Mouse (Mus musculus): ENCODE results near the gene Dock9. TPM values are rescaled to one million over a fixed set of nuclear protein-coding genes. Genes with fewer than 3 reads are reported as not detected.

Gene Dock9
- polyA plus RNA-seq, 1 experiment from 2014 or later, result 17.9 TPM

DNA sequence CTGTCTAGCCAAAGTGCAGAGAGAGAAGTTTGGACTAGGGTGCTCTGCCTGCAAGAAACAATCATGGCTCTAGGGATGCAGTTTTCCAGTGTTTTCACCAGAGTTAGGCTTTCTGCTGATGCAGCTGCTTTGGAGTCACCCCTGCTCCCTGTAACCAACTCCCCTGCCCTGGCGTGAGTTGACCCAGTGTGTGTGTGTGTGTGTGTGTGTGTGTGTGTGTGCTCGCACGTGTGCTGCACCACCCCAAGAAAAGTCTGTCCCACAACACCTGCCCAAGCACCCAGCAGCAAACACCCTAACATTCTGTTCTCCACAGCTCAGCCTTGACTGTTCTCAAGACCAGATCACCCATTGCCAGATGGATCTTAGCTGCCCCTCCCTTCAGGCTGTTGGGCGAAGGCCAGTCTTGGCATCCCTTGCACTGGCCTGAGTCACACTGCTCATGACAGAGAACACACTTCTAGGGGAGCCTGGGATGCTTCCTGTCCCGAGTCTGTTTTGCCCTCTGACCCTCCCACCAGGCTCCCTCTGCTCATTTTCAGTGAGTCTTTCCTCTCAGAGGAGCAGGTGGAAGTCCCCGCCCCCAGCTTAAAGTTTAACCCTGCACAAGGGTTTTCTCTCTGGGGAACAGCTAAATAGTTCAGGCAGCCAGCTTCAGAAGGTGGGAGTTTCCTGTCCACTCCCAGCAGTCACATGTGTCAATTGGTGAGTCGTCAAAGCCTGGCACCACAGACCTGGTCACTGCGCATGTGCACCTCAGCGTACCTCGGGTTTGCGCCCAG, 26.9 kb upstream of the Dock9 start:
- Histone ChIP-seq H3K9ac (ENCODE audit: low read depth, low read length) (no peak overlapping the region), H3K4me2 (ENCODE audit: low read length) (no peak overlapping the region), H3K4me3 (ENCODE audit: low read depth, low read length) (no peak overlapping the region), H3K27ac (ENCODE audit: low read length) (no peak overlapping the region), H3K27me3 (ENCODE audit: control insufficient read depth, insufficient read depth, low read depth, low read length) (no peaks in the 10 kb centered on the region), H3K36me3 (ENCODE audit: control insufficient read depth, insufficient read depth, low read length) (no peaks in the 10 kb centered on the region), H3K9me3 (replicated peaks; ENCODE audit: control insufficient read depth, low read length, poor library complexity, severe bottlenecking) (peaks cover 7% of the 10 kb centered on the region), H3K4me1 (ENCODE audit: control insufficient read depth, insufficient read depth, low read length) (no peaks in the 10 kb centered on the region)
- no peak for ATAC-seq
- WGBS, result 72% methylated on average over 11 of the region's 11 CpGs

DNA sequence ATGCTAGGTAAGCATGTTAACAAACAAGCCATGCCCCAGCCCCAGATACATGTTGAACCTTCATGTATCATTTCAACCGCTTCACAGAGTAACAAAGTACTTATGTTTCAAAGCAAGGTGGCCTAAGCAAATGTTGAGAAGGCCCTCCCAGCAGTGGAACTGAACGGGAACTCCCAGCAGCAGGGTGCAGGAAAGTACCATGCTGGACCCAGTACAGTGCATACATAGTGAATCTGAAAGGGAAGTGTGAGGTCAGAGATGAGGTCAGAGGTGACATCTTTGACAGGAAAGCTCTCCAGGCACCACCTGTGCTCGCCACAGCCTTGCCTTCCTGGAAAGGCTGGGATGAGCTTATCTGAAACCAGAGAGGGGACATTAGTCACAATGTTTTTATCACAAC, 25.4 kb upstream of the Dock9 start:
- no peak overlapping the region for H3K4me2 ChIP-seq (ENCODE audit: low read length)
- H3K4me3 ChIP-seq (ENCODE audit: low read depth, low read length), result no peak overlapping the region
- no peak for ATAC-seq
- no peaks in the 10 kb centered on the region for H3K4me1 ChIP-seq (ENCODE audit: control insufficient read depth, insufficient read depth, low read length)
- H3K36me3 ChIP-seq (ENCODE audit: control insufficient read depth, insufficient read depth, low read length), result no peaks in the 10 kb centered on the region
- WGBS, result 91% methylated on average over 3 of the region's 3 CpGs
- no peak overlapping the region for H3K27ac ChIP-seq (ENCODE audit: low read length)
- H3K9me3 ChIP-seq (replicated peaks; ENCODE audit: control insufficient read depth, low read length, poor library complexity, severe bottlenecking), result no peaks in the 10 kb centered on the region
- H3K9ac ChIP-seq (ENCODE audit: low read depth, low read length), result no peak overlapping the region
- H3K27me3 ChIP-seq (ENCODE audit: control insufficient read depth, insufficient read depth, low read depth, low read length), result no peaks in the 10 kb centered on the region

DNA sequence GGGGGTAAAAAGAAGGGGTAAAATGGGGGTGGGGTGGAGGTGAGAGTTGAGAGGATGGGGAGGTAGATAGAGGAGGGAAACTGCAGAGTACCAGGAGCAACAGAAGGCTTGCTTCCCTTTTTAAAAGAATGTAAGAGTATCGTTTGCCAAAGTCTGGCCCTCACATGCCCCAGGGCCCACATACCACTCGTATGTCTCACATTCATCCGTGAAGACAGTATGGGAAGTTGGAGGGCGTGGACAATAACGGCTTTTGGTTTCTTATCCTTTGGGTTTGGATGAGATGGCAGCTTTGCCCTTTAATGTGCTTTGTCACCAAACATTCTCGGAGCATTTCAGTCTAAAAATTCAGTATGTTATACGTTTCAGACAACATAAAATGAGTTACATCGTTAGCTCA, 24.9 kb upstream of the Dock9 start:
- no peak overlapping the region for H3K27ac ChIP-seq (ENCODE audit: low read length)
- H3K9ac ChIP-seq (ENCODE audit: low read depth, low read length), result no peak overlapping the region
- H3K9me3 ChIP-seq (replicated peaks; ENCODE audit: control insufficient read depth, low read length, poor library complexity, severe bottlenecking), result no peaks in the 10 kb centered on the region
- H3K4me1 ChIP-seq (ENCODE audit: control insufficient read depth, insufficient read depth, low read length), result no peaks in the 10 kb centered on the region
- H3K27me3 ChIP-seq (ENCODE audit: control insufficient read depth, insufficient read depth, low read depth, low read length), result no peaks in the 10 kb centered on the region
- H3K36me3 ChIP-seq (ENCODE audit: control insufficient read depth, insufficient read depth, low read length), result no peaks in the 10 kb centered on the region
- H3K4me3 ChIP-seq (ENCODE audit: low read depth, low read length), result no peak overlapping the region
- no peak for ATAC-seq
- H3K4me2 ChIP-seq (ENCODE audit: low read length), result no peak overlapping the region
- 85% methylated on average over 8 of the region's 8 CpGs for WGBS

DNA sequence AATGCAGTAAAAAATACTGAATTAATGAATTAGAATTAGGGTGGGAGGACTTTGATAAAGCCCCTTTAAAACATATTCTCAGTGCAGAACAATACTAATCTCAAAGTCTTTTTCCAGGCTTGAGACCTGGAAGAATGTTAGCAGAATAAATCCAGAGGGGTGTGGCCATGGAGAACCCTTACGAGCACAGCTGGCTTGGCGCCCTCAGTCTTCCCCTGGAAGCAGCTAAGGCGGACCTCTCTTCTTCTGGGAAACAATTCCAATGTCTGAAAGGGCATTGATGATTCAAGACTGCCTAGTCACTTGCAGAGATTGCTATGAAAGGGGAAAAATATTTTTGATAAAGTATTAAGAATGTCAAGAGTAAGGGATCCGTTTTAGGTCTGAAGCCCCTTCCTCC, 9.2 kb upstream of the Dock9 start:
- Histone ChIP-seq H3K9ac (ENCODE audit: low read depth, low read length) (no peak overlapping the region), H3K27ac (ENCODE audit: low read length) (no peak overlapping the region), H3K36me3 (ENCODE audit: control insufficient read depth, insufficient read depth, low read length) (no peaks in the 10 kb centered on the region), H3K4me1 (ENCODE audit: control insufficient read depth, insufficient read depth, low read length) (no peaks in the 10 kb centered on the region), H3K4me2 (ENCODE audit: low read length) (no peak overlapping the region), H3K27me3 (ENCODE audit: control insufficient read depth, insufficient read depth, low read depth, low read length) (no peaks in the 10 kb centered on the region), H3K9me3 (replicated peaks; ENCODE audit: control insufficient read depth, low read length, poor library complexity, severe bottlenecking) (peaks cover 6% of the 10 kb centered on the region; the same call in 1 of the 2 replicates), H3K4me3 (ENCODE audit: low read depth, low read length) (no peak overlapping the region)
- 72% methylated on average over 4 of the region's 4 CpGs for WGBS
- ATAC-seq, result no peak

DNA sequence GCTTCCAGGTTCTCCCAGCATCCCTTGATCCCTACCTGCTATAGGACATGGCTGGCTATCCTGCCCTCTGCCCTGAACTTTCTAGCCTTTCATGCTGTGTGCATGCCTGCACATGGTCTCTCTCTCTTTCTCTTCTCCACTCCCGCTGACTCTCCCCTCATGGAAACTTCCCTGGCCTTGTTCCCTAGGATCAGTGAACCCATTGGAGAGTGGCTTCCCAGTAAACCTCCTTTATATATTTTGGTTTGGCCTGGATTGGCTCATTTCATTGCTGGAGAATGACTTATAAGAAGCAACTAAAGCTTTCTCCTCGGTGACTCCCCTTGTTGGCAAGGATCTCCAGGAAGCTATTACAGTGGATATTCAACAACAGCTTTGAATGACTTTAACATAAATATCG, 8.7 kb upstream of the Dock9 start:
- H3K4me1 ChIP-seq (ENCODE audit: control insufficient read depth, insufficient read depth, low read length), result no peaks in the 10 kb centered on the region
- H3K4me3 ChIP-seq (ENCODE audit: low read depth, low read length), result no peak overlapping the region
- H3K27me3 ChIP-seq (ENCODE audit: control insufficient read depth, insufficient read depth, low read depth, low read length), result no peaks in the 10 kb centered on the region
- no peak overlapping the region for H3K9ac ChIP-seq (ENCODE audit: low read depth, low read length)
- no peak for ATAC-seq
- H3K4me2 ChIP-seq (ENCODE audit: low read length), result no peak overlapping the region
- 82% methylated on average over 3 of the region's 3 CpGs for WGBS
- no peaks in the 10 kb centered on the region for H3K36me3 ChIP-seq (ENCODE audit: control insufficient read depth, insufficient read depth, low read length)
- peaks cover 6% of the 10 kb centered on the region; the same call in 1 of the 2 replicates for H3K9me3 ChIP-seq (replicated peaks; ENCODE audit: control insufficient read depth, low read length, poor library complexity, severe bottlenecking)
- no peak overlapping the region for H3K27ac ChIP-seq (ENCODE audit: low read length)

DNA sequence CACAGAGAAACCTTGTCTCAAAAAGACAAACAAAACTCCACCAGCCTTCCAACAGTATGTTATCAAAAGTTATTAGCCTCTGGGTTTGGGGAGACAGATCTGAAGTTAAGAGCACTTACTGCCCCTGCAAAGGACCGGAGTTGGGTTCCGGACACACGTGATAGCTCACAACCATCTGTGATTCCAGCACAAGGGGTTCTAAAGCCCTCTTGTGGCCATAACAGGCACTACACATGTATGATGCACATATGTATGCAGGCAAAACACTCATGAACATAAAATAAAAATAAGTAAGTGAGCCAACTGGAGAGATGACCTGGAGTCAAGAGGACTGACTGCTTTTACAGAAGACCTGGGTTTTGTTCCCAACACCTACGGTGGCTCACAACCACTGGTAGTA, 6.8 kb upstream of the Dock9 start:
- WGBS, result 85% methylated on average over 4 of the region's 4 CpGs
- no peak overlapping the region for H3K4me2 ChIP-seq (ENCODE audit: low read length)
- H3K9me3 ChIP-seq (replicated peaks; ENCODE audit: control insufficient read depth, low read length, poor library complexity, severe bottlenecking), result no peaks in the 10 kb centered on the region
- no peak for ATAC-seq
- no peak overlapping the region for H3K4me3 ChIP-seq (ENCODE audit: low read depth, low read length)
- H3K27ac ChIP-seq (ENCODE audit: low read length), result no peak overlapping the region
- H3K36me3 ChIP-seq (ENCODE audit: control insufficient read depth, insufficient read depth, low read length), result no peaks in the 10 kb centered on the region
- H3K9ac ChIP-seq (ENCODE audit: low read depth, low read length), result no peak overlapping the region
- H3K4me1 ChIP-seq (ENCODE audit: control insufficient read depth, insufficient read depth, low read length), result no peaks in the 10 kb centered on the region
- no peaks in the 10 kb centered on the region for H3K27me3 ChIP-seq (ENCODE audit: control insufficient read depth, insufficient read depth, low read depth, low read length)

DNA sequence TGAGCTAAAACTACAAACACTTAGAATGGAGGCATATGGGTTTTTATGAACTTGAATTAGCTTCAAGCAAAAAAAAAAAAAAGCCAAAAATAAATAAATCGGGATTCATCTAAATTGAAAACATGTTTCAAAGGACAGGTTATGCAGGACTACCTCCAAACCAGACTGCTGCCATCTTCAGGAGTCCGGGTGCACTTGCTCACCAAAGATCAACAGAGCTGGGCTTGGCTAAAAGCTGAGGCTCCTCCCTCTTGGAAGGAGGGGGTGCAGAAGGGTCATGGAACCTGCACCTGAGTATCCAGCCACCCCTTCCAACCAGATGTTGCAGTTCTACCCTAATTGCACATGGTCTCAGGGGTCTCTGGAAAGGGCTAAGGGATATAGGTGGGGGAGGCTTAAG, 3.3 kb upstream of the Dock9 start:
- Histone ChIP-seq H3K27me3 (ENCODE audit: control insufficient read depth, insufficient read depth, low read depth, low read length) (peaks cover 4% of the 10 kb centered on the region), H3K4me1 (ENCODE audit: control insufficient read depth, insufficient read depth, low read length) (peaks cover 7% of the 10 kb centered on the region; the same call in 1 of the 2 replicates), H3K9ac (ENCODE audit: low read depth, low read length) (no peak overlapping the region), H3K4me2 (ENCODE audit: low read length) (no peak overlapping the region), H3K27ac (ENCODE audit: low read length) (no peak overlapping the region), H3K4me3 (ENCODE audit: low read depth, low read length) (no peak overlapping the region), H3K9me3 (replicated peaks; ENCODE audit: control insufficient read depth, low read length, poor library complexity, severe bottlenecking) (no peaks in the 10 kb centered on the region), H3K36me3 (ENCODE audit: control insufficient read depth, insufficient read depth, low read length) (no peaks in the 10 kb centered on the region)
- WGBS, result 31% methylated on average over 2 of the region's 2 CpGs
- ATAC-seq, result no peak

DNA sequence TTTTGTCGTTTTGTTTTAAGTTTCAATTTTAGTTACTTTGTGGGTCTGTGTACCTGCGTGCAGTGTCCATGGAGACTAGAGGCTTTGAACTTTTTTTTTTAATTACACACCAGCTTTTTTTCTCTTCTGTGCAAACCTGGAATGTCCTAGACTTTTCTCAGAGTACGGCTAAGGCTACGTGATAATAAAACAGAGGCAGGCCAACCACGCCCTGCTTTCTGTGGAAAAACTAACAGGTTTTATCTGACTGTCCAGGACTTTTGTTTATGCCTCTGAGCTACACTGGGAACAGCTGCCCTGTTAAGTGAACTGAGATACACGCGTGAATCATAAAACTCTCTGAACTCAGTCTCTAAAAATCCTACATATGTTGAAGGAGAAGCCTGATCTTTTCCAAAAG, 1.5 kb upstream of the Dock9 start:
- no peak for ATAC-seq
- Histone ChIP-seq H3K4me3 (ENCODE audit: low read depth, low read length) (no peak overlapping the region), H3K4me2 (ENCODE audit: low read length) (no peak overlapping the region), H3K9me3 (replicated peaks; ENCODE audit: control insufficient read depth, low read length, poor library complexity, severe bottlenecking) (no peaks in the 10 kb centered on the region), H3K9ac (ENCODE audit: low read depth, low read length) (no peak overlapping the region), H3K36me3 (ENCODE audit: control insufficient read depth, insufficient read depth, low read length) (no peaks in the 10 kb centered on the region), H3K27ac (ENCODE audit: low read length) (no peak overlapping the region), H3K4me1 (ENCODE audit: control insufficient read depth, insufficient read depth, low read length) (peaks cover 7% of the 10 kb centered on the region; the same call in 1 of the 2 replicates), H3K27me3 (ENCODE audit: control insufficient read depth, insufficient read depth, low read depth, low read length) (peaks cover 11% of the 10 kb centered on the region)
- WGBS, result 84% methylated on average over 7 of the region's 7 CpGs

DNA sequence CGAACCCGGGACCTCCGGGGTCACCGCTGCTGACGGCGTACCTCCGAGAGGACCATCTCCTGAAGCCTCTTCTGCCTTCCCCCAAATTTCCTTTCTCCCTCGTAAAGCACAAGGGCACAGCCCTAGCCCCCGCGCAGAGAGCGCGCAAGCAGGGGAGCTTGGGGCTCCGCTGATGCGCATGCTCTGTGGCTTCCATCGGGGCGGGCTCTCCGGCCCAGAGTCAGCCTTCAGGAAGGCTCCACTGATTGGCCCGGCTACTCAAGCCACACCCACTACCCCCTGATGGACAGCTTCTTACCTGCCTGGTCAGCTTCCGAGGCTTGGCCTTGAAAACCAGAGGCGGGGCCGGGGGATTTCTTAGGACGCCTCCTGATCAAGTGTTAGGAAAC, 768 bp upstream of the Dock9 start:
- H3K27ac ChIP-seq (ENCODE audit: low read length), result peak overlapping the region; percentile 88
- no peaks in the 10 kb centered on the region for H3K36me3 ChIP-seq (ENCODE audit: control insufficient read depth, insufficient read depth, low read length)
- H3K9ac ChIP-seq (ENCODE audit: low read depth, low read length), result peak overlapping the region; percentile 79
- H3K9me3 ChIP-seq (replicated peaks; ENCODE audit: control insufficient read depth, low read length, poor library complexity, severe bottlenecking), result no peaks in the 10 kb centered on the region
- WGBS, result 2% methylated on average over 21 of the region's 22 CpGs
- ATAC-seq, result peak; percentile 98
- H3K4me3 ChIP-seq (ENCODE audit: low read depth, low read length), result peak overlapping the region; percentile 77
- peak overlapping the region; percentile 82 for H3K4me2 ChIP-seq (ENCODE audit: low read length)
- H3K4me1 ChIP-seq (ENCODE audit: control insufficient read depth, insufficient read depth, low read length), result peaks cover 7% of the 10 kb centered on the region; the same call in 1 of the 2 replicates
- H3K27me3 ChIP-seq (ENCODE audit: control insufficient read depth, insufficient read depth, low read depth, low read length), result peaks cover 11% of the 10 kb centered on the region
